Mouse (Mus musculus) liver, adult 2 months (tissue): Measurements from ENCODE around the gene Zfr2. TPM values are rescaled to one million over a fixed set of nuclear protein-coding genes. Genes with fewer than 3 reads are reported as not detected.

Source experiments
- DNase-seq: peaks from one replicate; pipeline ENCODE4 v3.0.0-alpha.2; 2011; ENCODE audit warnings: low read depth, low spot score; ENCODE audit errors: extremely low read depth
- H3K27ac ChIP-seq: fragments of 200-500 bp; replicated peaks from 2 replicates; pipeline ENCODE4 v1.5.1; 2012; ENCODE audit warnings: low read depth, mild to moderate bottlenecking, control low read depth, inconsistent platforms, low read length; ENCODE audit not compliant: insufficient read depth
- H3K27me3 ChIP-seq: fragments of 200-500 bp; 2 replicates; pipeline ENCODE4 v1.6.1; 2012; ENCODE audit warnings: mild to moderate bottlenecking, moderate library complexity, low read length, inconsistent platforms; ENCODE audit not compliant: control insufficient read depth, insufficient read depth
- H3K36me3 ChIP-seq: fragments of 200-500 bp; 2 replicates; pipeline ENCODE4 v1.6.1; 2012; ENCODE audit warnings: low read length, inconsistent platforms; ENCODE audit not compliant: control insufficient read depth, insufficient read depth
- H3K4me1 ChIP-seq: fragments of 200-500 bp; 2 replicates; pipeline ENCODE4 v1.6.1; 2011; ENCODE audit warnings: low read length; ENCODE audit not compliant: control insufficient read depth, insufficient read depth
- H3K4me3 ChIP-seq: fragments of 200-500 bp; 2 replicates; pipeline ENCODE4 v1.5.1; 2011; ENCODE audit warnings: low read depth, mild to moderate bottlenecking, control low read depth, low read length, moderate library complexity; ENCODE audit not compliant: insufficient read depth
- H3K79me2 ChIP-seq: fragments of 200-500 bp; 2 replicates; pipeline ENCODE4 v1.6.1; 2012; ENCODE audit warnings: inconsistent platforms, mild to moderate bottlenecking, low read length, moderate library complexity; ENCODE audit not compliant: control insufficient read depth, insufficient read depth
- H3K9ac ChIP-seq: fragments of 200-500 bp; 2 replicates; pipeline ENCODE4 v1.6.1; 2012; ENCODE audit warnings: low read depth, mild to moderate bottlenecking, control low read depth, inconsistent platforms, low read length
- CTCF ChIP-seq: fragments of 200-500 bp; IDR thresholded peaks from 2 replicates; pipeline ENCODE4 v1.5.1; 2011; ENCODE audit warnings: low read depth, low read length, control low read depth
- POLR2A ChIP-seq: fragments of 200-500 bp; IDR thresholded peaks from 2 replicates; pipeline ENCODE4 v1.6.1; 2011; ENCODE audit warnings: low read length, control low read depth; ENCODE audit not compliant: insufficient read depth; ENCODE audit errors: extremely low read depth
- WGBS: fragments of 180-500 bp; shearing (Covaris S2); methylation state at CpG from one replicate; pipeline ENCODE4 v1.1.7; 2018; 5-methylcytosine and 5-hydroxymethylcytosine counted together
- polyA plus RNA-seq: library from polyadenylated mRNA; depleted of rRNA; stranded (reverse); fragments of >200 nt; gene quantifications from 2 replicates; pipeline ENCODE4 v1.2.3, GENCODE M21; 2012
- total RNA-seq: library from RNA; depleted of rRNA; stranded (reverse); fragments of >200 nt; gene quantifications from 2 replicates; pipeline ENCODE4 v1.2.3, GENCODE M21; 2014

Gene Zfr2
- total and polyA plus RNA-seq, 2 experiments: 0.74 to 1.6 TPM

DNA sequence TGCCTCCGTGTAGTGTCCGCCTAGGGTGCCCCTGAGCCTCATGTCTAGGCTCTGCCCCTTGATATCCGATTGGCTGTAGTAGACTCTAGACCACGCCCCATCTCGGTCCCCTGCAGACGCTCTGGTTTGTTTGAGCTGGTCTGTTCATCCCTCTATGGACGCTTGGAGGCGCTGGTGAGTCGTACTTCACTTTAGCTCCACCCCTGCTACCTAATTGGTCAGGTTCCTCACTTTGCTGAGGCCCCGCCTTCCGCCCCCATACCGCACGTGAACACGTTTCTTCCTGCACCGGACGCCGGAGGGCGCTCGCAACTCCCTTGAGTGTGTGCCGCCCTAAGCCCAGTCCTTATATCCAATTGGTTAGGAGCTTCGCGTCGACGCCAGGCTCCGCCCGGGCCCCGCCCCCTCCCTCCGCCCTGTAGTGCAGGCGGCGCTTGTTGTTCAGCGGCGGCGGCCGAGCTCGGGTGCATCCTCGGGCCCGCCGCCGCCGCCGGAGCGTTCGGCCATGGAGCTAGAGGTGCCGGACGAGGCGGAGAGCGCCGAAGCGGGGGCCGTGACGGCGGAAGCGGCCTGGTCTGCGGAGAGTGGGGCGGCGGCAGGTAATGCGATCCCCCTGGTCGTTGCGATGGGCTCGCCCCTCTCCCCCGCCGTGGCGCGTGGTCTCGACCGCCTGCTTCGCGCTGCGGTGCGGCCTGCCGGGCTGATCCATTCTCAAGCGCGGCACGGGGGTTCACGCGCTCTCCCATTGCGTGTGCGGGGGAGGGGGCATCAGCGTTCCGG, 59.8 kb downstream of the Zfr2 start, which contains the start of gene Pip5k1c:
Gene Pip5k1c (plus strand): TSS at position 410 of the 780 bp plus-strand sequence.
- peak within 1 kb of the TSS; percentile 89 for H3K9ac ChIP-seq
- TF ChIP-seq POLR2A: peak; percentile 71; the same call in 1 of the 2 replicates
- peak; percentile 81 for TF ChIP-seq CTCF
- WGBS: under 1% methylated on average over 80 of the region's 80 CpGs
- peak within 1 kb of the TSS; percentile 76 for H3K4me3 ChIP-seq
- peaks cover 30% of the 10 kb centered on the region for H3K4me1 ChIP-seq
- H3K36me3 ChIP-seq: no peaks in the 10 kb centered on the region
- DNase-seq: peak; percentile 98
- H3K27ac ChIP-seq: peak within 1 kb of the TSS; percentile 58
- H3K79me2 ChIP-seq: peaks cover 51% of the 10 kb centered on the region
- H3K27me3 ChIP-seq: no peaks in the 10 kb centered on the region

DNA sequence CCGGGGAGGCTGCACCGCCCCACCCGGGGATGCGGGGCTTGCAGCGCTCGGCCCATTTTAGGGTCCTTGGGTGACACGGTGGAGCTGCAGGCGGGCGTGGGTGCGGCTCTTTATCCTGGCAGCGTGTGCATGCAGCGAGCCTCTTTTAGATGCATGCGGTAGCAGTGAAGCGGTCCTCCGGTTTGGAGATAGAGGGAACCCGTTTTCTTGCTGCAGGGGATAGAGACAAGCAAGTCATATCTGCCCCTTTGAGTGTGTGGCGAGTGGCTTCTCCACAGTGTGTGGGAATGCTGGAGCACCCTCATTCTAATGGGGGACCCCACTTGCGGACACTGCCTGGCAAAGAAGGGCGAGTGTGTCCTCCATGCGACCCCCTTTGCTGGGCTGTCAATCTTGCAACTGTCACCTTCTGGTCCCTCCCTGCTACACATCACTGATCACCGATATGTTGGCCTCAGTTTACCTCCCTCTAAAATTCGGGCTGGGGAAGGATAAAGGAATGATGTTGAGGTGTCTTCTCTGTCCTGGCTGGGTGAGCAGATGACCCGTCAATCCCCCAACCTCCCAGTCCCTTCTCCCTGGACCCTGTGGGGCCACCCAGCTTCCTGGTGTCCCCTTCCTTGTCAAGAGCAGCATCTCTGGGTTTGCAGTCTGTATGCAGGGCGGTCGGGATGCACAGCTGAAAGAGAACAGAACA, 60.5 kb downstream of the Zfr2 start:
- WGBS: 7% methylated on average over 25 of the region's 25 CpGs
- TF ChIP-seq CTCF (no peak), POLR2A (no peak)
- peak overlapping the region; percentile 89 for H3K9ac ChIP-seq
- peaks cover 34% of the 10 kb centered on the region for H3K4me1 ChIP-seq
- peak overlapping the region; percentile 76 for H3K4me3 ChIP-seq
- no peak for DNase-seq
- no peaks in the 10 kb centered on the region for H3K36me3 ChIP-seq
- H3K79me2 ChIP-seq: peaks cover 51% of the 10 kb centered on the region
- no peaks in the 10 kb centered on the region for H3K27me3 ChIP-seq
- no peak overlapping the region; the same call in 1 of the 2 replicates for H3K27ac ChIP-seq

- peaks cover 42% of the 10 kb centered on the region for H3K4me1 ChIP-seq
- no peak for DNase-seq
- no peaks in the 10 kb centered on the region for H3K27me3 ChIP-seq
- H3K4me3 ChIP-seq: no peak overlapping the region
- H3K27ac ChIP-seq: no peak overlapping the region
- no peak for TF ChIP-seq CTCF
- no peak for TF ChIP-seq POLR2A
- H3K36me3 ChIP-seq: no peaks in the 10 kb centered on the region
- 55% methylated on average over 8 of the region's 8 CpGs for WGBS
- H3K9ac ChIP-seq: peak overlapping the region; percentile 14; the same call in 1 of the 2 replicates
- H3K79me2 ChIP-seq: peaks cover 57% of the 10 kb centered on the region
Observed at GRCm38 (mm10) chr10:81294442-81294841, 61.5 kb downstream of the Zfr2 start.

DNA sequence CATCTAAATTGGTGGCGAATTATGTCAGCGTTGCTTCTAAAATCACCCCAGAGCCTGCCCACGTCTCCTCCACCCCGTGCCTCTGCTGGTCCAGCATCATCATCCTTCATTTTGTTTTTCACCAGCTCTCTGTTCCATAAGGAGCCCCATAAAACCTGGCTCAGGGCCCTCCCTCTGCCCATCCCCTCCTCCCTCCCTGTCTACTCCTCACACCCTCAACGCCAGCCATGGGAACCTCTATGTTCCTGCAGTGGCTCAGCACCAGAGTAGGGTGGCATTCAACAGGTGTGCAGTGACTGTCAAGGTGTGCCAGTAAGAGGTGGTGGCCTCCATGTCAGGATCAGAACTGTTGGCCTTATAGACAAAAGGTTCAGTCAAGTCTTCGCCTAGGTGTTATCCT, 62.2 kb downstream of the Zfr2 start:
- TF ChIP-seq CTCF: no peak
- TF ChIP-seq POLR2A: no peak
- H3K4me1 ChIP-seq: peaks cover 46% of the 10 kb centered on the region
- 96% methylated on average over 6 of the region's 6 CpGs for WGBS

GRCm38 (mm10) chr10:81297246-81297645, 64.3 kb downstream of the Zfr2 start:
- H3K4me1 ChIP-seq: peaks cover 44% of the 10 kb centered on the region
- H3K27ac ChIP-seq: peak overlapping the region; percentile 87
- H3K36me3 ChIP-seq: no peaks in the 10 kb centered on the region
- no peak for DNase-seq
- peak overlapping the region; percentile 56 for H3K9ac ChIP-seq
- TF ChIP-seq POLR2A: no peak
- no peak for TF ChIP-seq CTCF
- no peaks in the 10 kb centered on the region for H3K27me3 ChIP-seq
- WGBS: 74% methylated on average over 6 of the region's 6 CpGs
- peaks cover 71% of the 10 kb centered on the region for H3K79me2 ChIP-seq
- no peak overlapping the region; the same call in 1 of the 2 replicates for H3K4me3 ChIP-seq

More for the DNA sequence above, 62.2 kb downstream of the Zfr2 start:
- Histone ChIP-seq H3K79me2 (peaks cover 57% of the 10 kb centered on the region), H3K4me3 (no peak overlapping the region), H3K27me3 (no peaks in the 10 kb centered on the region), H3K27ac (no peak overlapping the region), H3K36me3 (no peaks in the 10 kb centered on the region), H3K9ac (no peak overlapping the region)
- no peak for DNase-seq
